Mouse (Mus musculus) intestine, postnatal 0 days (tissue): ENCODE measurements around the gene Chit1. TPM values are rescaled to one million over a fixed set of nuclear protein-coding genes. Genes with fewer than 3 reads are reported as not detected.

ENCODE experiments used
- ATAC-seq: fragments of 200-750 bp; cut with Nextera tagmentation; 2 replicates; pipeline ENCODE4 v1.8.0; 2017; ENCODE audit warnings: mild to moderate bottlenecking, moderate TSS enrichment, moderate library complexity
- H3K27ac ChIP-seq: fragments of 300-500 bp; sonication (generic); 2 replicates; pipeline ENCODE4 v1.5.1; 2014; ENCODE audit warnings: mild to moderate bottlenecking, low read depth, low read length, moderate library complexity
- H3K27me3 ChIP-seq: fragments of 300-500 bp; sonication (generic); replicated peaks from 2 replicates; pipeline ENCODE4 v1.6.1; 2014; ENCODE audit warnings: low read length, mixed read lengths; ENCODE audit not compliant: control insufficient read depth, insufficient read depth
- H3K36me3 ChIP-seq: fragments of 300-500 bp; sonication (generic); 2 replicates; pipeline ENCODE4 v1.6.1; 2014; ENCODE audit warnings: mild to moderate bottlenecking, moderate library complexity; ENCODE audit not compliant: control insufficient read depth, insufficient read depth
- H3K4me1 ChIP-seq: fragments of 300-500 bp; sonication (generic); replicated peaks from 2 replicates; pipeline ENCODE4 v1.6.1; 2014; ENCODE audit warnings: antibody characterized with exemption, low read length, mixed read lengths; ENCODE audit not compliant: control insufficient read depth, insufficient read depth
- H3K4me2 ChIP-seq: fragments of 300-500 bp; sonication (generic); replicated peaks from 2 replicates; pipeline ENCODE4 v1.6.1; 2014; ENCODE audit warnings: low read depth, mild to moderate bottlenecking, moderate library complexity
- H3K4me3 ChIP-seq: fragments of 300-500 bp; sonication (generic); 2 replicates; pipeline ENCODE4 v1.5.1; 2014; ENCODE audit warnings: low read depth, low read length
- H3K9ac ChIP-seq: fragments of 300-500 bp; sonication (generic); 2 replicates; pipeline ENCODE4 v1.6.1; 2014; ENCODE audit warnings: mild to moderate bottlenecking, low read depth, low read length
- H3K9me3 ChIP-seq: fragments of 300-500 bp; sonication (generic); 2 replicates; pipeline ENCODE4 v1.6.1; 2016; ENCODE audit warnings: mixed run types; ENCODE audit not compliant: control insufficient read depth
- CTCF ChIP-seq: sonication (generic); IDR thresholded peaks from 2 replicates; pipeline ENCODE4 v1.5.1; 2016; ENCODE audit warnings: low read depth, mild to moderate bottlenecking, control low read depth, antibody characterized with exemption, moderate library complexity
- WGBS: fragments of 180-500 bp; shearing (Covaris S2); extraction: QIAGEN DNeasy Blood & Tissue Kit; methylation state at CpG from one replicate; pipeline ENCODE4 v1.1.7; 2014; 5-methylcytosine and 5-hydroxymethylcytosine counted together
- polyA plus RNA-seq: library from polyadenylated mRNA; unstranded; fragments of >200 nt; fragmentation: Nextera tagmentation; extraction: Ambion mirVana; gene quantifications from 2 replicates; pipeline ENCODE4 v1.2.1, GENCODE M21; 2015

Chit1 gene
- polyA plus RNA-seq, 1 experiment from 2014 or later = not detected

DNA sequence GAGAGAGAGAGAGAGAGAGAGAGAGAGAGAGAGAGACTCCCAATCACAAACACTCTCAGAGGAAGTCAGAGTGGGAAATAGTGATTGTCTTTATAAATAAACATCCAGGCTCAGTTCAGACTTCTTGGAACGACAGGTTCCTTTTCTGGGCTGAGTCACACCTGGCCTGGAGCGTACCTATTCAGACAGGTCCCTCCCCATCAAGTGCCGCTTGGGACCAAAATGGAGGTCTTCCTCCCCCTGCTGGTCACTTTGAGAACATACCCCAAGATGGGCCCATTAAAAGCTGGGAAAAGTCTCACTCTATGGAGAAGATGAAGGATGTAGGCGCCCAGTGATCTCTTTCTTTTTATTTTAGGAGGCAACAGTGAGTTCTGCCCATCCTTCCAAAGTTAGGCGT lies 4.3 kb upstream of the Chit1 start:
- ATAC-seq = peak; percentile 65
- H3K27ac ChIP-seq = no peak overlapping the region
- 2% methylated on average over 5 of the region's 5 CpGs for WGBS

DNA sequence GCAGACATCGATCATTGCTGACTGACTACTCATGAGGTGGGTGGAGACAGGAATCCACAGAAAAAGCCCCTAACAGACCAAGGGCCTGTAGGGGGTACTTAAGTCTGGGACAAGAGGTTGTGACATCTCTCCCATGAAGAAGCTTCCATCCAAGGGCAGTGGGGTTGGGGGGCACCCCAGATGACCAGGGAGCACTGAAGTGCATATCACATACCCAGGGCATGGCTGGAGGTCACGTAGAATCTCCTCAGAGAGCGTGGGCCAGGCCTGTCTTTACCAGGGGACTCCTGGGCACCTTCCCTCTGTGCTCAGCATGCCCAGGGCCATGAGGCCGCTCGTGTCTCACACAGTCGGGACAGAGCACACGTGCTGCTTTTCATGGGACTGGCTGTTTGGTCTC lies 3.3 kb upstream of the Chit1 start:
- TF ChIP-seq CTCF = no peak
- H3K27ac ChIP-seq = no peak overlapping the region
- H3K4me2 ChIP-seq = no peak overlapping the region
- no peaks in the 10 kb centered on the region for H3K27me3 ChIP-seq
- no peaks in the 10 kb centered on the region for H3K9me3 ChIP-seq
- ATAC-seq = no peak
- H3K4me1 ChIP-seq = 0 out of 2 replicates have a peak, but pooled peaks cover 3% of the 10 kb centered on the region
- no peak overlapping the region for H3K9ac ChIP-seq
- no peaks in the 10 kb centered on the region for H3K36me3 ChIP-seq
- 85% methylated on average over 7 of the region's 7 CpGs for WGBS
- H3K4me3 ChIP-seq = no peak overlapping the region

More for the DNA sequence above, 4.3 kb upstream of the Chit1 start:
- Histone ChIP-seq H3K4me2 (no peak overlapping the region), H3K4me3 (no peak overlapping the region), H3K9me3 (no peaks in the 10 kb centered on the region), H3K27me3 (no peaks in the 10 kb centered on the region), H3K4me1 (0 out of 2 replicates have a peak, but pooled peaks cover 3% of the 10 kb centered on the region), H3K9ac (no peak overlapping the region), H3K36me3 (no peaks in the 10 kb centered on the region)
- peak; percentile 93 for TF ChIP-seq CTCF

DNA sequence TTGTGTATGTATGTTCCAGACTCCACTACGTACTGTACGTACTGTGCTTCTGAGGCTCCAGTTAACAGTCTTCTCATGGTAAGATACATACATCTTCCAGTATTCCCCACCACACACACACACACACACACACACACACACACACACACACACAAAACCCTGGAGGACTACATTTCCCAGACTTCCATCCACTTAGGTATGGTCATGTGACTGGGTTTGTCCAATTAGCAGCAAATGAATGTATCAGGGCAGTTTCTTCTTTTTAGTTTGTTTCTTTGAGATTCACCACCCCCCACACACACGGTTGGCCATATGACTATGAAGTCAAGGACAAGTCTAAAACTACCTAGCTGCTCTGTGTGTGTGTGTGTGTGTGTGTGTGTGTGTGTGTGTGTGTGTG lies 1.0 kb upstream of the Chit1 start:
- Histone ChIP-seq H3K36me3 (no peaks in the 10 kb centered on the region), H3K27ac (no peak overlapping the region), H3K9ac (no peak overlapping the region), H3K4me1 (0 out of 2 replicates have a peak, but pooled peaks cover 3% of the 10 kb centered on the region), H3K27me3 (no peaks in the 10 kb centered on the region), H3K4me2 (no peak overlapping the region), H3K9me3 (no peaks in the 10 kb centered on the region), H3K4me3 (no peak overlapping the region)
- ATAC-seq = no peak
- no peak for TF ChIP-seq CTCF
- WGBS = 84% methylated on average over 3 of the region's 3 CpGs

GRCm38 (mm10) chr1:134110449-134110848 lies 593 bp upstream of the Chit1 start:
- Histone ChIP-seq H3K4me3 (no peak overlapping the region), H3K27me3 (no peaks in the 10 kb centered on the region), H3K4me2 (no peak overlapping the region), H3K9ac (no peak overlapping the region), H3K27ac (no peak overlapping the region), H3K9me3 (no peaks in the 10 kb centered on the region), H3K4me1 (0 out of 2 replicates have a peak, but pooled peaks cover 3% of the 10 kb centered on the region), H3K36me3 (no peaks in the 10 kb centered on the region)
- peak; percentile 48; the same call in 1 of the 2 replicates for ATAC-seq
- 65% methylated on average over 5 of the region's 5 CpGs for WGBS
- TF ChIP-seq CTCF = no peak

- Histone ChIP-seq H3K36me3 (no peaks in the 10 kb centered on the region), H3K4me3 (no peak overlapping the region), H3K4me1 (no peaks in the 10 kb centered on the region), H3K27me3 (no peaks in the 10 kb centered on the region), H3K9me3 (no peaks in the 10 kb centered on the region), H3K27ac (no peak overlapping the region), H3K4me2 (no peak overlapping the region), H3K9ac (no peak overlapping the region)
- no peak for TF ChIP-seq CTCF
- 55% methylated on average over 5 of the region's 5 CpGs for WGBS
- no peak for ATAC-seq
Measured at GRCm38 (mm10) chr1:134113560-134113959, 2.5 kb downstream of the Chit1 start.

GRCm38 (mm10) chr1:134114018-134114417 lies 3.0 kb downstream of the Chit1 start:
- no peaks in the 10 kb centered on the region for H3K9me3 ChIP-seq
- no peak overlapping the region for H3K4me2 ChIP-seq
- H3K36me3 ChIP-seq = no peaks in the 10 kb centered on the region
- no peaks in the 10 kb centered on the region for H3K4me1 ChIP-seq
- TF ChIP-seq CTCF = no peak
- no peaks in the 10 kb centered on the region for H3K27me3 ChIP-seq
- no peak overlapping the region for H3K27ac ChIP-seq
- no peak for ATAC-seq
- WGBS = 84% methylated on average over 7 of the region's 7 CpGs
- no peak overlapping the region for H3K4me3 ChIP-seq
- no peak overlapping the region for H3K9ac ChIP-seq

GRCm38 (mm10) chr1:134114730-134115129 lies 3.7 kb downstream of the Chit1 start:
- no peak for ATAC-seq
- H3K4me1 ChIP-seq = no peaks in the 10 kb centered on the region
- no peaks in the 10 kb centered on the region for H3K36me3 ChIP-seq
- WGBS = 69% methylated on average over 13 of the region's 13 CpGs
- H3K27ac ChIP-seq = no peak overlapping the region
- no peaks in the 10 kb centered on the region for H3K9me3 ChIP-seq
- H3K9ac ChIP-seq = no peak overlapping the region
- TF ChIP-seq CTCF = no peak
- H3K4me3 ChIP-seq = no peak overlapping the region
- H3K4me2 ChIP-seq = no peak overlapping the region
- H3K27me3 ChIP-seq = no peaks in the 10 kb centered on the region
